Mouse (Mus musculus) lung, postnatal 36 days (tissue): ENCODE results near the gene Zdhhc6.

ENCODE experiments used
- DNase-seq: peaks from one replicate; pipeline ENCODE4 v3.0.0; 2022; ENCODE audit warnings: mixed read lengths

The Zdhhc6 gene

GRCm38 (mm10) chr19:55256156-55256555 is 59.7 kb downstream of the Zdhhc6 start:
- DNase-seq, result no peak

- peak; percentile 44 for DNase-seq
Observed at GRCm38 (mm10) chr19:55254513-55255016, 61.3 kb downstream of the Zdhhc6 start.

- DNase-seq, result peak; percentile 81
Observed at GRCm38 (mm10) chr19:55253570-55254441, 62.0 kb downstream of the Zdhhc6 start.

- DNase-seq, result peak; percentile 39
Observed at GRCm38 (mm10) chr19:55253239-55253569, 62.6 kb downstream of the Zdhhc6 start.

GRCm38 (mm10) chr19:55251383-55252124 is 64.3 kb downstream of the Zdhhc6 start, which contains the start of gene Acsl5:
Gene Acsl5 (plus strand): TSS chr19:55251938.
- DNase-seq, result no peak

- no peak for DNase-seq
Observed at GRCm38 (mm10) chr19:55250451-55250850, 65.4 kb downstream of the Zdhhc6 start.

GRCm38 (mm10) chr19:55247991-55248520 is 67.8 kb downstream of the Zdhhc6 start:
- DNase-seq, result no peak

GRCm38 (mm10) chr19:55247563-55247962 is 68.3 kb downstream of the Zdhhc6 start:
- DNase-seq, result no peak

GRCm38 (mm10) chr19:55244791-55245231 is 71.0 kb downstream of the Zdhhc6 start:
- peak; percentile 86 for DNase-seq

GRCm38 (mm10) chr19:55241186-55241645 is 74.6 kb downstream of the Zdhhc6 start, which contains the start of gene Gucy2g:
Gene Gucy2g (minus strand): TSS chr19:55241236.
- DNase-seq, result no peak

- no peak for DNase-seq
Observed at GRCm38 (mm10) chr19:55239766-55240426, 75.9 kb downstream of the Zdhhc6 start.

GRCm38 (mm10) chr19:55236564-55236963 is 79.3 kb downstream of the Zdhhc6 start:
- no peak for DNase-seq

GRCm38 (mm10) chr19:55236026-55236425 is 79.8 kb downstream of the Zdhhc6 start:
- DNase-seq, result no peak

GRCm38 (mm10) chr19:55232136-55232535 is 83.7 kb downstream of the Zdhhc6 start:
- peak; percentile 63 for DNase-seq

GRCm38 (mm10) chr19:55231081-55231480 is 84.8 kb downstream of the Zdhhc6 start:
- DNase-seq, result no peak

- no peak for DNase-seq
Observed at GRCm38 (mm10) chr19:55227135-55227534, 88.7 kb downstream of the Zdhhc6 start.

GRCm38 (mm10) chr19:55226621-55227020 is 89.2 kb downstream of the Zdhhc6 start:
- DNase-seq, result no peak

GRCm38 (mm10) chr19:55222268-55222667 is 93.6 kb downstream of the Zdhhc6 start:
- DNase-seq, result no peak
